Mouse (Mus musculus): ENCODE data around the gene Lrrc73. TPM values are rescaled to one million over a fixed set of nuclear protein-coding genes. Genes with fewer than 3 reads are reported as not detected.

Gene Lrrc73
- 0.37 TPM for polyA plus RNA-seq (2015; fragmentation: Illumina TruSeq; extraction: RNeasy Lipid Tissue Mini Kit (QIAGEN cat#74804); ENCODE audit: insufficient read depth, low replicate concordance)

DNA sequence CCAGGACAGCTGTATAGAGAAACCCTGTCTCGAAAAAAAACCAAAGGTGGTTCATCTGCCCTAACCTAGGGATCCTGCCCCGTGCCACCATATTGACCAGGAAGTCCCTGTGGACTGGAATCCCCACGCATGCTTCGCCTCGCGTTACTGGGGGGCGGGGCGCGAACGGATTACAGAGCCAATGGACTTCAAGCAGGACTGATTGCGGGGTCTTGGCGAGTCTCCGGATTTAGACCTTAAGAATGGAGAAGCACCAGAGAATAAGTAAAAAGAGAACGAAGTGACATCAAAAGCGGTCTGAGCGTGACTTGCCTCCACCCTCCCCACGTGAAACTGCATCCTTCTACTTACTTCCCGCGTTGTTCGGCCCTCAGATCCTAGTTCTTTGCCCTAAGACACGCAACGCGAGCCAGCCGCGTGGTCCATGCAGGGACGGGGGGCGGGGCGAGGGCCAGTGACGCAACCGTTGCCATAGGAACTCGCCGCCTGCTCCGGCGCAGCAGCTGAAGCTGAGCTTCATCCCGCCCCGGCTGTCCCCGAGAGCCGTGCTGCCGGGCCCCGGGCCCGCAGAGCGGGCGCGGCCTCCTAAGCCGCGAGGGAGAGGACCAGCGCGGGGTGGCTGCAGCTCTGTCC lies at the start of gene Lrrc73:
Lrrc73 (plus strand) TSS at position 80 of the 633 bp plus-strand sequence.

DNA sequence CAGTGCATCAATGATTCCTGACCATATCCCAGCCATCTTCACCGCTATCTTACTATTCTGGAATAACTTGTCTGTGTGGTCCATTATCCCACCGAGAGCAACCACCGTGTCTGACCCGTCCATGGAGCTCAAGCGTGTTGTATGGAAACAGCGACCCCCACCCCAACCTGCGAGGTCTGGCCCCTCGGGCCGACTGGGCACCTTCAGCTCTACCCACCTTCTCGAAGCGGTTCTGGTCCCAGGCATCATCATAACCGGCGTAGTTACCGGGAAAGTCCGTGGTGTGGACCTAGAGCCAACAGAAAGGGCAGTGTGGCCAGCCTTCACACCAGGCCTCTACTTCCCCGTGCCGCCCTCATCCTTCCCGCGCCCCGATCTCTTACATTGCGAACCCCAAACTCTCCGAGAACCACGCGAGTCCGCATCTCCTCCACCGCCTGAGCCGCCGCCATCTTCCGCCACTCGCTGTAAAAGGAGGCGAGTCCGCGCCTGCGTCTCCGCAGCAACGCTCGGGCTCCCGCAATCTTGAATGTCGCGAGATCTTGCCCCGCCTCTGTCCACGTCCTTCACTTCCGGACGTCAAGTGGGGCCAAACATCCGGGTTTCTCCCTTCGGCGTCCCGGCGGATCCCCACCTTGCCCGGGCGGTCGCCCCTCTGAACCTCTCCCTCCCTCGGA lies 5.7 kb upstream of the Lrrc73 start, which contains the start of the genes Polr1c and Yipf3:
Polr1c (minus strand) TSS at position 543 of the 677 bp plus-strand sequence.
Yipf3 (plus strand) TSS at position 569 of the 677 bp plus-strand sequence.

DNA sequence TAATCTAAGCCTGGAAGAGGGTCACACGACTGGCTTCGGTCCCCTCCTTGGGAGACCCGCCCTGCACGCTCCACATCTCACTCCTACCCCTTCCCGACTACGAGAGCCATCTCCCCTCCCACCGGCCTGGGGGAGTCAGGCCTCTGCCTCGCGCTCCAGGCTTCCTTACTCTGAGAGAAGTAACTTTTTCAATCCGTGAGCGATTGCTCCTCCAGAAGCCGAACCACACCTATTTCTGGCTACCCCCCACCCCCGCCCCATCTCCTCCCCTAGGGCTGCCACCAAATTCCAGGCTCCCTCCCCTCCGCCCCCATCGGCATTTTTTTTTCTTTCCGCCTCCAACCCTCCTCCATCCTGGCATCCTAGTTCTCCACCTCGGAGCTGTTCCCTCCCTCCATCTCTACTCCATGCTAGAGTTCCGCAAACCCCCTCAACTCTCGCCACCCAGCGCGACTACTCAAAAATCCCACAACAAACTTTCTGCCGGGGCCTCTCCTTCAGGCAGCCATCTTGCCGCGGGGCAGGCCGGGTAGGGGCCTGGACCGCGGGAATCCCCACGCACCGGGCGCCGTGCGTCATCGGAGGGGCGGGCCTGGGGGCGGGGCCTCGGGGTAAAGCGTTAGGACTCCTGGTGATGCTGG lies 29.3 kb downstream of the Lrrc73 start, which contains the start of gene Tjap1:
Tjap1 (minus strand) TSS at position 544 of the 641 bp plus-strand sequence.

DNA sequence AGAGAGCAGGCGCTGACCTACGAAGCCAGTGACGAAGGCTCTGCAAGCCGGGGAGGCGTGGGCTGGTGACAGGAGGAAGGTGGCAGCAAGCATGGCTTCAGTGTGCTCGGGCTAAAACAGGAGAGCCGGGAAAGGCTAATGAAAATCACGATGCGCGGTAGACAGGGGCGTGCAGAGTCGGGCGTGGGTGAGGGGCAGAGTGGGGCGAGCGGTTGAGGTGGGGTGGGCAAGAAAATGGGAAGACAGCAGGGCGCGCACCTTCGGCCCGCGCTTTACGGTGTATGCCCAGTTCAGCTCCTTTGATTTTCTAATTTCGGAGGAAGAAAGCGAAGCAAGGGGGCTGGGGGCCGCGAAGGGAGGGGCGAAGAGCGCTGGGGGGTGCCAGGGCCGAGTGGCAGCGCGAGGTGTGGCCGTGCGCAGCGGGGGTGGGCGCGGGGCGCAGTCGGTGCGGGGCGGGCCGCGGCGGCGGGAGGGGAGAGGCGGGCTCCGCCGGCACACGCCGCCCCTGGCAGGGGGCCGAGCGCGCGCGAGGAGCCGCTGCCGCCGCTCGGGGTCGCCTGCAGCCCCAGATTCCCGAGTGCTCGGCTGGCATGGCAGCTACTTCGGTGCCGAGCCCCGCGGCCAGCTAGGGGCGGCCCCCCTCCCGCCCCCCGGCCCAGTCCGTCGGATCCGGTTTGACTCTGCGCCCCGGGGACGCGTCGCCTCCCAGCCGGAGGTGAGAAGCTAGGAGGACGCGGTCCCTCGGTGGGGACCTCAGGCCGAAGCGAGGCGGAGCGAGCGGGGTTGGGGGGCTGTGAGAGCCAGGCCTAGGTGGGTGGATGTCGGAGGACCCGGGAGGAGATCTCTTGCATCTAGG lies 44.3 kb downstream of the Lrrc73 start, which contains the start of gene Dlk2:
Dlk2 (plus strand) TSS at position 58 of the 856 bp plus-strand sequence.

Other genes starting within 250 kb of the Lrrc73 start
- gene Vegfa, start 221.2 kb upstream of the Lrrc73 start, polyA plus RNA-seq (2015; fragmentation: Illumina TruSeq; extraction: RNeasy Lipid Tissue Mini Kit (QIAGEN cat#74804); ENCODE audit: insufficient read depth, low replicate concordance), result 75.1 TPM
- gene Mrps18a, start 142.5 kb upstream of the Lrrc73 start, polyA plus RNA-seq (2015; fragmentation: Illumina TruSeq; extraction: RNeasy Lipid Tissue Mini Kit (QIAGEN cat#74804); ENCODE audit: insufficient read depth, low replicate concordance), result 50.6 TPM
- 0.32 TPM for gene Rsph9, start 109.3 kb upstream of the Lrrc73 start, polyA plus RNA-seq (2015; fragmentation: Illumina TruSeq; extraction: RNeasy Lipid Tissue Mini Kit (QIAGEN cat#74804); ENCODE audit: insufficient read depth, low replicate concordance)
- 15.3 TPM for gene Mad2l1bp, start 100.0 kb upstream of the Lrrc73 start, polyA plus RNA-seq (2015; fragmentation: Illumina TruSeq; extraction: RNeasy Lipid Tissue Mini Kit (QIAGEN cat#74804); ENCODE audit: insufficient read depth, low replicate concordance)
- gene Gtpbp2, start 92.5 kb upstream of the Lrrc73 start, polyA plus RNA-seq (2015; fragmentation: Illumina TruSeq; extraction: RNeasy Lipid Tissue Mini Kit (QIAGEN cat#74804); ENCODE audit: insufficient read depth, low replicate concordance), result 158 TPM
- 18.1 TPM for gene Polh, start 50.9 kb upstream of the Lrrc73 start, polyA plus RNA-seq (2015; fragmentation: Illumina TruSeq; extraction: RNeasy Lipid Tissue Mini Kit (QIAGEN cat#74804); ENCODE audit: insufficient read depth, low replicate concordance)
- gene Xpo5, start 50.7 kb upstream of the Lrrc73 start, polyA plus RNA-seq (2015; fragmentation: Illumina TruSeq; extraction: RNeasy Lipid Tissue Mini Kit (QIAGEN cat#74804); ENCODE audit: insufficient read depth, low replicate concordance), result 31.6 TPM
- 37.5 TPM for gene Polr1c, start 5.5 kb upstream of the Lrrc73 start, polyA plus RNA-seq (2015; fragmentation: Illumina TruSeq; extraction: RNeasy Lipid Tissue Mini Kit (QIAGEN cat#74804); ENCODE audit: insufficient read depth, low replicate concordance)
- gene Yipf3, start 5.5 kb upstream of the Lrrc73 start, polyA plus RNA-seq (2015; fragmentation: Illumina TruSeq; extraction: RNeasy Lipid Tissue Mini Kit (QIAGEN cat#74804); ENCODE audit: insufficient read depth, low replicate concordance), result 20.5 TPM
- 10.3 TPM for gene Tjap1, start 29.5 kb downstream of the Lrrc73 start, polyA plus RNA-seq (2015; fragmentation: Illumina TruSeq; extraction: RNeasy Lipid Tissue Mini Kit (QIAGEN cat#74804); ENCODE audit: insufficient read depth, low replicate concordance)
- not detected for gene Dlk2, start 43.9 kb downstream of the Lrrc73 start, polyA plus RNA-seq (2015; fragmentation: Illumina TruSeq; extraction: RNeasy Lipid Tissue Mini Kit (QIAGEN cat#74804); ENCODE audit: insufficient read depth, low replicate concordance)
- gene Abcc10, start 74.8 kb downstream of the Lrrc73 start, polyA plus RNA-seq (2015; fragmentation: Illumina TruSeq; extraction: RNeasy Lipid Tissue Mini Kit (QIAGEN cat#74804); ENCODE audit: insufficient read depth, low replicate concordance), result 4.7 TPM
- gene Zfp318, start 130.2 kb downstream of the Lrrc73 start, polyA plus RNA-seq (2015; fragmentation: Illumina TruSeq; extraction: RNeasy Lipid Tissue Mini Kit (QIAGEN cat#74804); ENCODE audit: insufficient read depth, low replicate concordance), result 169 TPM
- 9.2 TPM for gene Crip3, start 175.4 kb downstream of the Lrrc73 start, polyA plus RNA-seq (2015; fragmentation: Illumina TruSeq; extraction: RNeasy Lipid Tissue Mini Kit (QIAGEN cat#74804); ENCODE audit: insufficient read depth, low replicate concordance)
- gene Slc22a7, start 184.9 kb downstream of the Lrrc73 start, polyA plus RNA-seq (2015; fragmentation: Illumina TruSeq; extraction: RNeasy Lipid Tissue Mini Kit (QIAGEN cat#74804); ENCODE audit: insufficient read depth, low replicate concordance), result not detected
- gene Ttbk1, start 234.1 kb downstream of the Lrrc73 start, polyA plus RNA-seq (2015; fragmentation: Illumina TruSeq; extraction: RNeasy Lipid Tissue Mini Kit (QIAGEN cat#74804); ENCODE audit: insufficient read depth, low replicate concordance), result 0.75 TPM
- 1.6 TPM for gene Dnph1, start 243.2 kb downstream of the Lrrc73 start, polyA plus RNA-seq (2015; fragmentation: Illumina TruSeq; extraction: RNeasy Lipid Tissue Mini Kit (QIAGEN cat#74804); ENCODE audit: insufficient read depth, low replicate concordance)

All from spleen, adult 10 weeks (tissue).